Mouse (Mus musculus): ENCODE measurements at regions not wholly inside any gene's neighbourhood (a gene's known extent, or its start where the extent isn't known, plus 50 kb on each side); places are given as distances from the start of the nearest gene placed in this dataset.

DNA sequence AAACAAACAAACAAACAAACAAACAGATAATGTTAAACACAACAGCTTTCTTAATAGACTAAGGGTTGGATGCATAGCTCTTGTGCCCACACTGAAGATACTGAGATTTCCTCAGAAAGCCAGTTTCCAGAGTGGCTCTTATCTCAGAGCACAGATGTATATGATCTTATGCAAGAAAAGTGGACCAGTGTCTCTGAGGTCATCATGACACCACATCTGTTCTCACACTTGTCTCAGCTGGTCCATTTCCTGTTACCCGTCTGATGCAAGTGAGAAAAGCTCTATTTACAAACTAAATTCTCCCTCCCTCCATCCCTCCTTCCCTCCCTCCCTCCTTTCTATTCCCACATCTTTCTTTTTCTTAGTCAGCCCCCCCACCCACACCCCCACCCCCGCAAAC, 83.5 kb upstream of the Rab3gap2 start:
- TF ChIP-seq CTCF (IDR thresholded peaks at IDR 0.05; ENCODE audit: low read depth) = no peak
- no peak for TF ChIP-seq EP300 (optimal IDR thresholded peaks at IDR 0.05)
